Mouse (Mus musculus): ENCODE data around the gene Syne4. TPM values are rescaled to one million over a fixed set of nuclear protein-coding genes. Genes with fewer than 3 reads are reported as not detected.

Syne4 gene
- polyA plus RNA-seq, 1 experiment: 14.7 TPM

DNA sequence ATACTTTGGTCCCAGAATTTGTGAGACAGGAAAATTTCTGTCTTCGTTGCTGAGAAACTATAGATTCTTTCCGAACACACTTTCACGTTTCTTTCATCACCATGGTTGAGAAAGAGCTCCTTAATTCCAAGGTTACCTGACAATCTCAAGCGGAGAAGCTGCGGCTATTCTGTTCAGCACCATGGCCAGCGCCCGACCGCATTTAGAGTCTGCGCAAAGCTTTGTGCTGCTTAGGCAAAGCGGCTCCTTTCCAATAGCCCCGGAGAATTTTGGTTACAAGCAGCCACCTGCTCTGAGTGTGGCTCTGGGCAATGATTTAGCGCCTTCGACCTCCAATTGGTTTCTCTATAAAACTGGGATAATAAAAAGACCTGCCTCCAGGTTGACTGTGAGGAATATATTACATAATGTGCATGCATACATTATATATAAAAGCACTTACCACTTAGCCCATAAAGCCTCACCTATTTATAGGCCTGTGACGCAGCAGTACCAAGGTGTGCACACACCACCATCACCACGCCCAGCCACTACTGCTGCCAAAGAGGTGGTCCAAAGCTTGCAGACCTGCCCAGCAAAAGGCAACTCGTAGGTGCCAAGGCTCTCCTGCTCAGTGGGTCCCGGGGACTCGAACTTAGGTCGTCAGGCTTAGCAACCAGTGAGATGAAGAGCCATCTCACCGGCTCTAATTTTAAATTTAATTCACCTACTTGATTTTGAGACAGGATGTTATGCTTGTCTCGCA is 32.2 kb downstream of the Syne4 start:
- H3K27me3 ChIP-seq (ENCODE audit: control insufficient read depth, insufficient read depth, low read length): no peaks in the 10 kb centered on the region; the same call in 1 of the 2 replicates
- WGBS: 25% methylated on average over 21 of the region's 21 CpGs

GRCm38 (mm10) chr7:30347828-30348227 is 33.2 kb downstream of the Syne4 start:
- Histone ChIP-seq H3K27ac (ENCODE audit: insufficient read depth, low read length) (no peak overlapping the region), H3K4me3 (ENCODE audit: extremely low read depth, insufficient read depth, insufficient read length) (no peak overlapping the region), H3K4me1 (ENCODE audit: control insufficient read depth, insufficient read depth, insufficient read length) (no peaks in the 10 kb centered on the region; the same call in 1 of the 2 replicates), H3K27me3 (ENCODE audit: control insufficient read depth, insufficient read depth, low read length) (no peaks in the 10 kb centered on the region; the same call in 1 of the 2 replicates), H3K36me3 (ENCODE audit: control insufficient read depth, insufficient read depth, low read length) (no peaks in the 10 kb centered on the region)
- peak; percentile 39 to 50 for DNase-seq (ENCODE audit: low read depth in 1 of 2, low spot score in 2 of 2)
- TF ChIP-seq CTCF (IDR thresholded peaks at IDR 0.05; ENCODE audit: extremely low read depth, insufficient read depth, insufficient read length, insufficient replicate concordance) (peak; percentile 81), POLR2A (IDR thresholded peaks at IDR 0.05; ENCODE audit: low read depth, low read length) (no peak)
- WGBS: 2% methylated on average over 30 of the region's 30 CpGs

More for the DNA sequence above, 32.2 kb downstream of the Syne4 start:
- DNase-seq (ENCODE audit: low read depth in 1 of 2, low spot score in 2 of 2): peak; percentile 19 to 42
- Histone ChIP-seq H3K4me3 (ENCODE audit: extremely low read depth, insufficient read depth, insufficient read length) (no peak overlapping the region), H3K36me3 (ENCODE audit: control insufficient read depth, insufficient read depth, low read length) (no peaks in the 10 kb centered on the region), H3K4me1 (ENCODE audit: control insufficient read depth, insufficient read depth, insufficient read length) (no peaks in the 10 kb centered on the region; the same call in 1 of the 2 replicates), H3K27ac (ENCODE audit: insufficient read depth, low read length) (no peak overlapping the region)
- TF ChIP-seq POLR2A (IDR thresholded peaks at IDR 0.05; ENCODE audit: low read depth, low read length) (no peak), CTCF (IDR thresholded peaks at IDR 0.05; ENCODE audit: extremely low read depth, insufficient read depth, insufficient read length, insufficient replicate concordance) (no peak)

GRCm38 (mm10) chr7:30353279-30353822 is 38.7 kb downstream of the Syne4 start:
- TF ChIP-seq POLR2A (IDR thresholded peaks at IDR 0.05; ENCODE audit: low read depth, low read length): no peak
- TF ChIP-seq CTCF (IDR thresholded peaks at IDR 0.05; ENCODE audit: extremely low read depth, insufficient read depth, insufficient read length, insufficient replicate concordance): peak; percentile 62; the same call in 1 of the 2 replicates
- no peaks in the 10 kb centered on the region for H3K36me3 ChIP-seq (ENCODE audit: control insufficient read depth, insufficient read depth, low read length)
- H3K4me1 ChIP-seq (ENCODE audit: control insufficient read depth, insufficient read depth, insufficient read length): no peaks in the 10 kb centered on the region
- DNase-seq (ENCODE audit: low read depth in 1 of 2, low spot score in 2 of 2): peak; percentile 30 to 52
- H3K4me3 ChIP-seq (ENCODE audit: extremely low read depth, insufficient read depth, insufficient read length): no peak overlapping the region
- 15% methylated on average over 6 of the region's 6 CpGs for WGBS
- no peak overlapping the region for H3K27ac ChIP-seq (ENCODE audit: insufficient read depth, low read length)
- no peaks in the 10 kb centered on the region for H3K27me3 ChIP-seq (ENCODE audit: control insufficient read depth, insufficient read depth, low read length)

DNA sequence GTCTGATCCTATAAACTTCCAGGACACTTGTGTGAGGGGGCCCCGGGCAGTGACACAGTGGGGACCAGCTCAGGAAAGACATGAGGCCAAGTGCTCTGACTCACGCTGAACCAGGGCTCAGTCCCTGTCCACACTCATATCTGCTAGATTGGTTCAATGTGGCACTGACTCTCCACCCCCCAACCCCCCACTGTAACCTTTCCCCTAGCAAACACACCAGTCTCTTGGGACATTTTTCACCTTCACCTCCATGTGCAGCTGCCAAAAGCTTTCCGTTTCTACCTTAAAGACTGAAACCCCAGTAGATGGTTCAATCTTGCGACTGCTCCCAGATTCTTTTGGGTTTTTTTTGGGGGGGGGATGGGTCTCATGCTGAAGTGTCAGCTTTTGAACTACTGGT is 39.5 kb downstream of the Syne4 start:
- WGBS: 78% methylated on average over 4 of the region's 4 CpGs
- TF ChIP-seq CTCF (IDR thresholded peaks at IDR 0.05; ENCODE audit: extremely low read depth, insufficient read depth, insufficient read length, insufficient replicate concordance): no peak
- TF ChIP-seq POLR2A (IDR thresholded peaks at IDR 0.05; ENCODE audit: low read depth, low read length): no peak
- no peak for DNase-seq (ENCODE audit: low read depth in 1 of 2, low spot score in 2 of 2)
- no peak overlapping the region for H3K4me3 ChIP-seq (ENCODE audit: extremely low read depth, insufficient read depth, insufficient read length)
- no peak overlapping the region for H3K27ac ChIP-seq (ENCODE audit: insufficient read depth, low read length)
- H3K4me1 ChIP-seq (ENCODE audit: control insufficient read depth, insufficient read depth, insufficient read length): no peaks in the 10 kb centered on the region
- H3K36me3 ChIP-seq (ENCODE audit: control insufficient read depth, insufficient read depth, low read length): no peaks in the 10 kb centered on the region
- no peaks in the 10 kb centered on the region for H3K27me3 ChIP-seq (ENCODE audit: control insufficient read depth, insufficient read depth, low read length)

- peaks cover 7% of the 10 kb centered on the region for H3K27me3 ChIP-seq (ENCODE audit: control insufficient read depth, insufficient read depth, low read length)
- WGBS: 80% methylated on average over 7 of the region's 7 CpGs
- H3K4me3 ChIP-seq (ENCODE audit: extremely low read depth, insufficient read depth, insufficient read length): no peak overlapping the region
- no peak for TF ChIP-seq CTCF (IDR thresholded peaks at IDR 0.05; ENCODE audit: extremely low read depth, insufficient read depth, insufficient read length, insufficient replicate concordance)
- TF ChIP-seq POLR2A (IDR thresholded peaks at IDR 0.05; ENCODE audit: low read depth, low read length): no peak
- H3K4me1 ChIP-seq (ENCODE audit: control insufficient read depth, insufficient read depth, insufficient read length): no peaks in the 10 kb centered on the region
- H3K36me3 ChIP-seq (ENCODE audit: control insufficient read depth, insufficient read depth, low read length): no peaks in the 10 kb centered on the region
- DNase-seq (ENCODE audit: low read depth in 1 of 2, low spot score in 2 of 2): no peak
- no peak overlapping the region for H3K27ac ChIP-seq (ENCODE audit: insufficient read depth, low read length)
Measured at GRCm38 (mm10) chr7:30358378-30359186, 44.0 kb downstream of the Syne4 start.

GRCm38 (mm10) chr7:30359276-30359865 is 44.8 kb downstream of the Syne4 start:
- Histone ChIP-seq H3K36me3 (ENCODE audit: control insufficient read depth, insufficient read depth, low read length) (no peaks in the 10 kb centered on the region), H3K27me3 (ENCODE audit: control insufficient read depth, insufficient read depth, low read length) (peaks cover 7% of the 10 kb centered on the region), H3K4me3 (ENCODE audit: extremely low read depth, insufficient read depth, insufficient read length) (no peak overlapping the region), H3K27ac (ENCODE audit: insufficient read depth, low read length) (no peak overlapping the region), H3K4me1 (ENCODE audit: control insufficient read depth, insufficient read depth, insufficient read length) (no peaks in the 10 kb centered on the region)
- DNase-seq (ENCODE audit: low read depth in 1 of 2, low spot score in 2 of 2): no peak
- WGBS: 88% methylated on average over 31 of the region's 31 CpGs
- TF ChIP-seq CTCF (IDR thresholded peaks at IDR 0.05; ENCODE audit: extremely low read depth, insufficient read depth, insufficient read length, insufficient replicate concordance): no peak
